Mouse (Mus musculus): ENCODE results near the gene Stk11ip.

Gene Stk11ip

DNA sequence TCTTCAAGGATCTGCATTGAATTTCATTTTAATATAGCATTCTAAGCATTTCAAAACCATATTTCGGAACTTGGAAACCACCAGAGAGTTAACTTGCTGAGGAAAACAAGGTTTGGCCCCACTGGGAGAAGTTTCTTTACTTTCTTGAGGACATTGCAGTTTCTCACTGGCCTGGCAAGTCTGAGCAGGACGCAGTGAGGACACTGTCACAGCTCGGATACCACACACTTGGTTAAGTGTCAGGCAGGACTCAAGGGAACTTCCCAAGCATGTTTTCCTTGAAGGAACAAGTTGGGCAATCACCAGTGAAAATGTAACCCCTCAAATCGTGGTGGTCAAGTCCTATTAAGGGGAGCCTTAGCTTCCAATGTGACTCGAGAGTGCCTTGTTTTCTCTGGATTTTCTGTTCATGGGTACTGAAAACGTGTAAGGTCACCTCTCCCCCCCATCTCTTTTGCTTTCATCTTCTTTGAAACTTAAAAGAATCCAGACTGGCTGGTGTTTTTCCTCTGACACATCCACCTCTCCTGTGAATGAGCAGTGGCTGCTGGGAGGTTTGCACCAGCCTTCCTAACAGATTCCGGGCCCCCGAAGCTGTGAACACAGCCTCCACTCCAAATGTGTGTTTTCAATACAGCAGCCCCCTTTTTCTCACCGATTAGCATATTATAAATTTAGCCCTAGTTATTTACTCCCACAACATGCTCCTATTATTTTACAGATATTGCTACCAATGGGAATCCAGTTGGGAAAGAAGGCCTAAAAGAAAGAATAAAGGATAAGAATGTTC is 16.9 kb upstream of the Stk11ip start:
- no peak for DNase-seq (ENCODE audit: low read depth, low spot score)

DNA sequence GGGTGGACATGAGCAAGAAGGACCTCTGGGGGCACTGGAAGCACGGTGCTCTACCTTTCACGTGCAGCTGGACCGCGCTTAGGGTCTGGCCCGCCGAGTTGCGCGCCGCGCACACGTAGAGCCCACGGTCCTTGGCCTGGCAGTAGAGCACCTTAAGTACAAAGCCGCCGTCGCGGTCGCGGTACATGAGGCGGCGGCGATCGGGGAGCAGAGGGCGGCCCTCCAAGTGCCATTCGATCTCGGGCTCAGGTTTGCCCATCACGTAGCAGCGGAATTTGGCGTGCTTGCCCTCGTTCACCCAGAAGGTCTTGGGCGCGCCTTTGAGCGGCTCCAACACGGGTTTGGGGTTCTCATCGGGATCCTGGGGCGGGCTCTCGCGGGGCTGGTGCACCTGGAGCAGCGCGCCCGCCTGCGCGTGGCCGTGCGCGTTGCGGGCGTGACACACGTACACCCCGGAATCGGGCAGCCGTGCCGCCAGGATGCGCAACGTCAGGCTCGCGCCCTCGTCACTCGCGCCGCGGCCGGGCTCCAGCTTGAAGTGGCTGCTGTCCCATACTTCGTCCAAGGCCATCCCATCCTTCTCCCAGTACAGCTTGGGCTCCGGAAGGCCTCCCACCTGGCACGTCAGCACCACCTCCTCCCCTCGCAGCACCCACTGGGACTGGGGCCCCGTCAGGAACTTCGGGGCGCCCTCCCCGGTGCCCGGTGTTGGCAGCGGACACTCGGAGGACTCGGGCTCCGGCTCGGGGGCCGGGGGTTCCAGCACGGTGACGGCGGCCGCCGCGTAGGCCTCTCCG is 16.0 kb upstream of the Stk11ip start:
- DNase-seq (ENCODE audit: low read depth, low spot score): peak; percentile 35

GRCm38 (mm10) chr1:75505956-75506831 is 15.1 kb upstream of the Stk11ip start, which contains the start of gene Obsl1:
TSS of gene Obsl1 (minus strand) at chr1:75506452.
- peak; percentile 72 for DNase-seq (ENCODE audit: low read depth, low spot score)

DNA sequence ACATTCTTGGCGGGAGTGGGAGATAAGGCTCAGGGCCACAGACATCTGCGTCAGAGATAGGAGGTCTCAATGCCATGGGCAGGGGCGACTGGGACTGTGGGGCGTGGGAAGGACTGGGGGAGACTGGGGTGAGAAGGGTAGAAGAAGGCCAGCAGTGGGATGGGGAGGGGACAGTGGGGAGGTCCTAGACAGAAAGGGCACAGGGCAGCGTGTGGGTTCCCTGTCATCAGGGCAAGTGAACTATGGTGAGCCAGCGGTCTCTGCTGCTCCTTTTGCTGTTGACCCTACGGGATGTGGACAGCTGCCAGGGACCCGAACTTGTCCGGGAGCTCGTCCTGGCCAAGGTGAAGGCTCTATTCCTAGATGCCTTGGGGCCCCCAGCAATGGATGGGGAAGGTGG is 14.3 kb upstream of the Stk11ip start, which contains the start of gene Inha:
TSS of gene Inha (plus strand) at position 72 of the 400 bp plus-strand sequence.
- no peak for DNase-seq (ENCODE audit: low read depth, low spot score)

- no peak for DNase-seq (ENCODE audit: low read depth, low spot score)
These were observed 11.7 kb upstream of the Stk11ip start for GRCm38 (mm10) chr1:75509586-75509985.

DNA sequence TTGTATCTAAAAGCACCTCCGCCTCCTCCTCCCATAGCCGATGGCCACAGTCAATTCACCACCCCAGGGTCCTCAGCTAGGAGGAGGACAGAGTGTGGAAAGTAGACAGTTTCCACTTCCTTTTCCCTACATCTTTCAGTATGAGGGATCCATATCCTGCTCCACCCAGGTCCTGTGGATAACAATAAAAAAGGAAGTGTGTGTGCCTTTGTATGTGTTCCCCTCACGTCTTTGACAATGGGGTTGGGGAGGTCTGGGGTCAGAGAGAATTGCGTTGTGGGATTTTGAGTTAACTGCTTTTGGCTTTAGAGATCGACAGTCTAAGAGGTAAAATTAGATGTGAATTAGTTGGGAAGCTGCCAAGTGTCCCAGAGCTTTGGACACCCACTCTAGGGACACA is 11.2 kb upstream of the Stk11ip start:
- DNase-seq (ENCODE audit: low read depth, low spot score): no peak

DNA sequence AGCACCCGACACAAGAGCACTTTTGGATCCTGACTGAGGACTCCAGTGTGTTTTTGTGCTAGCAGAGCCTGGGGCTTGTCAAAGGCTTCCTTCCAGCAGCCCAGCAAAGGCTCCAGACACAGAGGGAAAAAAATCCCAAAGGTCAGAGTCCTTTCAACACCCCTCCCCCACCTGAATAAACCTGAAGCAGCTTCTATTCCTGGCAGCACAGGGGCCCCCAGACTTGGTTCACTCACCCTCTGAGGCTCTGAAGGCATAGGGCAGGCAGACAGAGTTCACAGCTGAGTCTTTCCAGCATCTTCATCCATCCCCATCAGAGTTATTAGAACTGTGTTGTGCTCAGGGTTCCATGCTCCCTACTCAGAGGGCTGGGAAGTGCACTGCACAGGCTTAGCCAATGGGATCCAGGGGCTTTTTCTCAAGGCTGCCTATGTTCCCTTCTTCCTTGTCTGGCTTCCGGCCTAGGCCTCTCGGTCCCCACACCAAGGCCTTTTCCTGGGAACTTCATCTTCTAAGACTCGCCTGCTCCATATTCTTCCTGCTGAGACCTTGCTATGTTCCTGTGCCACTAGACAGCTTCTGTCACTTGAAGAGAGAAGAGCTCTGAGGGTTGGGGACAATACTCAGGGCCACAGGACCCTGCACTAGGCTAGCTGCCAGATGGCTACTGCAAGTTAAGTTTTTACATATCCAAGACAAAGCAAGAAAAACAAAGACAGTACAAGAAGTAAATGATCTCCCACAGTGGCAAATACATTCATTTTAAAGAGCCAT is 9.7 kb upstream of the Stk11ip start:
- DNase-seq (ENCODE audit: low read depth, low spot score): no peak

DNA sequence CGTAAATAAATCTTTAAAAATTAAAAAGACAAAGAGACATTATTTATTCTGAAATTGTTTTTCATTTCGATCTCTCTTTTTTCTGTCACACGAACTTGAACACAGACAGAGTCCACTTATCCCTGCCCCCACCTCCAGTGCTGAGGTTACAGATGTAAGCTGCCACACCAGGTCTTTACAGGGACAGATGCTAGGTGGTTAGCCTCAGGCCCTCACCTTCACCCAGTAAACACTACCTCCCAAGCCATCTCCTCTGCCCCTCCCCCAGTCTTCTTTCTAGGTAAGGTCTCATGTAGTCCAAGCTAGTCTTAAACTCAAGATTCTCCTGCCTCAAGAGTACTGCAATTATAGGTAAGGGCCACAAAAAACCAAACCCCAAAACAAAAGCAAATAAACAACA is 8.8 kb upstream of the Stk11ip start:
- DNase-seq (ENCODE audit: low read depth, low spot score): no peak

DNA sequence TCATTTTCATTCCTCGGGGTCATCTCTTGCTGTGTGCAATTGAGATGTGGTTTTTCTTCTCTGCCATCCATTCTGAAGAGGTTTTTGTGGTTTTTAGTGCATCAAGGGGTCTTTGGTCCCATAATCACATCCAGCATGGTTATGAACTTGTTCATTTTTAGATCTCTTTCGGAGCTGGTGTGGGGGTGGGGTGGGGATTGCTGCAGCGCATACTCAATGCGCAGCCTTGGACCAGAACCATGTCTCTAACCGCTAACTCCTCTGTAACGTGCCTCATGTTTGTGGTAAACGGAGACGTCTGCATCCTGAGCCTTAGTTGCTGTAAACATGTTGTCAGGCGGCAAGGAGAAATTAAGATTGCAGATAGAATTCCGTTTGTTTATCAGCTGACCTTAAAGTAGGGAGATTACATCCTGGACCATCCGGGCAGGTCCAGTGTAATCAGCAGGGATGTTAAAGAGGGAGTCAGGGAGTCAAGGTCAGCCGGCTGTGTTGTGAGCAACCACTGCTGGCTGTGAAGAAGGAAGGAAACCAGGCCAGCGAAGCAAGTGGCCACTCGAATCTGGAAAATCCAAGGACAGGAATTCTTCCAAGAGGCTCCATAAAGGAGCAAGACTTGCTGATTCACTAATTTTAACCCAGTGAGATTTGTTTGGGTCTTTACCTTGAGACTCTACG is 4.5 kb upstream of the Stk11ip start:
- no peak for DNase-seq (ENCODE audit: low read depth, low spot score)

DNA sequence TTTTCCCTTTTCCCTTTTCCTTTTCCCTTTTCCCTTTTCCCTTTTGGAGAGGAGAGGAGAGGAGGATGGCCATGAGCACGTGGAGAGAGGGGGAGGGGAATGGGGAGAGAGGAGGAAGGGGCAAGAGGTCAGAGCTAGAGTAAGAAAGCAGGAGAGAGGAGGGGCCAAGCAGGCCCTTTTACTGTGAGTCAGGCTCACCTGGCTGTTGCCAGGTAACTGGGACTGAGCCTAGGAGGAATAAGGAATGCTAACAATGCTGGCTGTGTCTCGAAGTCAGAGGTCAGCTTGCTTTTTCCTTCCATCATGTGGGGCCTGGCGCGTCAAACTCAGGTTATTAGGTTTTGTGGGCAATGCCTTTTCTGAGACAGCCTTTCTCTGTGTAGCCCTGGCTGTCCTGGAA is 3.3 kb upstream of the Stk11ip start:
- DNase-seq (ENCODE audit: low read depth, low spot score): no peak

- no peak for DNase-seq (ENCODE audit: low read depth, low spot score)
These were observed 2.9 kb upstream of the Stk11ip start for GRCm38 (mm10) chr1:75518427-75518826.

DNA sequence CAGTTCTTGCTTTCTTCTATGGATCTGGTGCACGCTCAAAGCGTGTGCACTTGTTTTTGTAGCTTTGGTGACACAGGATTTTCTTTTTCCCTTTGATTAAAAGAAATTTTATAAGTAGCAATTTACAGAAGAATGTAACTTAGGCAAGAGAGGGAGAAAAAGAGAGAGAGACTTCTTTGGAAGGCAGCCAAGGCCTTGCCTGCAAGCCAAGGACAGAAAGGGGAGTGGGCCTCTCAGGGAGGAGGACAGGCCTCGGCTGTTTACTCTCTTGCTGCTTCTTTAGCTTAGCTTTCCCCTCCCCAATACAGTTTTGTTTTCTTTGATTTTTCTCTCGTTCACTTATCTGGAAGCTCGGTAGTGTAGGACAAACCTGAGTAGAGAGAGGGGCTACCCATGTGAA is 1.8 kb upstream of the Stk11ip start:
- no peak for DNase-seq (ENCODE audit: low read depth, low spot score)

- DNase-seq (ENCODE audit: low read depth, low spot score): no peak
These were observed 3.4 kb downstream of the Stk11ip start for GRCm38 (mm10) chr1:75524679-75525078.

DNA sequence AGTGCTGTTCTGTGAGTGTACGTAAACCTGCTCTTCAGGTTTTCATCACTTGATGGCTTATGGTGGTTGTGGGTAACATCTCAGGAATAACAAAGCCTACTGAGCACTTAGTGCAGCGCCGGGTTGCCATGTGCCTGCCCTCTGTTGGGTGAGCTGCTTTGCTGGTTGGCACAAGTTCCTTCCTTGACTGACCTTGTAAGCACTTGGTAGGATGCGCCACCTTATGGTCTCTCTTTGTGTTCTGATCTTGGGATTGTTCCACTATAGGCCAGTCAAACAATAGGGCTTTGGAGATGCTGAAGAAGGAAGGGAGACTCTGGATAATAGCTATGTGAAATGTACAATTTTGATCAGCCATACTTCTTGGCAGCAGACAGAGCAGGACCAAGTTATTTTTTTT is 9.2 kb downstream of the Stk11ip start:
- DNase-seq (ENCODE audit: low read depth, low spot score): no peak

DNA sequence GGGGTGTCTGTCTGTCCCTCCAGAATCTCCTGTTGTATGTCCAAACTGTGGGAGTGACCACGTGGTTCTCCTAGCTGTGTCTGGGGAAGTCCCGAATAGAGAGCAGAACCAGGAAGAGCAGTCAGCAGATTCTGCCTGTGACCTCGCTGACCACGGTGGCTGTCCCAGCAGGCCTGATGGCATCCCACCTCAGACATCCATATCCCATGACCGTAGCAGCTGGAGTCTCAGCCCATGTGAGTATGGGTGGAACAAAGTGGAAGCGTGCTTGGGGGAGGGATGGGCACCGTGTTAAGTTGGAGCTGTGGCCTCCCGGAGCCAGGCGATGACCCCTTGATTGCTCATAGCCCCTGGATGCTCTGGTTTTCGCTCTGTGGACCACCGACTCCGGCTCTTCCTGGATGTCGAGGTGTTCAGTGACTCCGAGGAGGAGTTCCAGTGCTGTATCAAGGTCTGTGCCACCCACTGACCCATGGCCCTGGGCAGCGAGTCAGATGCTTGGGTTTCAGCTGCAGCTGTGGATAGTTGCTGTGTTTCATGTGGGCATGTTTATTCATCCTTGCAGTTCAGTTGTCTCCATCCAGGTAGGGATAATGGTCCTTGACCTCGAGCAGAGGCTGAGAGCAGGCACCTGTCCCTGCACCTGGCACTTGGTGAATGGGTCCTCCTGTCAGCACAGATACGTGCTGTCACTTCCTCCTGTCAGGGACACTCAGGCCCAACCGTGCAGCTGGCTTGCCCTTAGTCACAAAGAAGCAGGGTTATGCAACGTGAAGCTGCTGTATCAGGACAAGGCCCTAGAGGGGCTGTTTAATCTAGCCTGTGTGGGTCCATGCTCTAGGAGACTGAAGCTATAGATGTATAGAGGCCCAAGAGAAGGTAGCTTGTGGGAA is 11.2 kb downstream of the Stk11ip start:
- DNase-seq (ENCODE audit: low read depth, low spot score): no peak

DNA sequence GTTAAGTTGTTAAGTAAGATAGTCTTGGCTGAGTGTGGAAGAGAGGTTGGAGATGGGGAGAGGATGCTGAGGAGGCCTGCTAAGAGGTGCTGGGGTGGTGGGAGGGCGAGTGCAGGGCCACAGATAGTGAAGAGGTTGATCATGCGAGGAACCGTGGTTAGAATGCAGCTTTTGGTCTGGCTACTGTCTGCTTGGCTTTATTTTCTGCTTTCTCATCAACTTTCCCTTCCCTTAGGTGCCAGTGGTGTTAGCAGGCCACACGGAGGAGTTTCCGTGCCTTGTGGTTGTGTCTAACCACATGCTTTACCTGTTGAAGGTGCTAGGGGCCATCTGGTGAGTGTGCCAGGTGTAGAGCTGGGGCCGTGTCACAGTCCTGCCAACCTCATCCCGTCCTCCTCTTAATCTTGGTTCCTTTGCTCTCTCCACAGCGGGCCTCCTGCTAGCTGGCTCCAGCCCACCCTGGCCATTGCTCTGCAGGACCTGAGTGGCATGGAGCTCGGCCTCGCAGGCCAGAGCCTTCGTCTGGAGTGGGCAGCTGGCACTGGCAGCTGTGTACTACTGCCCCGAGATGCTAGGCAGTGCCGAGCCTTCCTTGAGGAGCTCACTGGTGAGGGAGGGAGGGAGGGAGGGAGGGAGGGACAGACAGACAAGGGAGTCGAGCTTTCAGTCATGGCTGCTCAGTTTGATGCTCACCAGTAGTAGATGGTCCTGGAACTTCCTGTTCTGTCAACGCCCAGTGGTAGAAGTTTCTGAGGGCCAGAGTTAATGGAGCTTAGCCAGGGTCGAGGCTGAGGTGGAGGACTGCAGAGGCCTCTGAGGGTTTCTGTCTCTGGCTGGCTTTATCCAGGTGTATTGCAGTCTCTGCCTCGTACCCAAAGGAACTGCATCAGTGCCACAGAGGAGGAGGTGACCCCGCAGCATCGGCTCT is 12.3 kb downstream of the Stk11ip start:
- no peak for DNase-seq (ENCODE audit: low read depth, low spot score)

- DNase-seq (ENCODE audit: low read depth, low spot score): no peak
These were observed 16.3 kb downstream of the Stk11ip start for GRCm38 (mm10) chr1:75537587-75537986.

DNA sequence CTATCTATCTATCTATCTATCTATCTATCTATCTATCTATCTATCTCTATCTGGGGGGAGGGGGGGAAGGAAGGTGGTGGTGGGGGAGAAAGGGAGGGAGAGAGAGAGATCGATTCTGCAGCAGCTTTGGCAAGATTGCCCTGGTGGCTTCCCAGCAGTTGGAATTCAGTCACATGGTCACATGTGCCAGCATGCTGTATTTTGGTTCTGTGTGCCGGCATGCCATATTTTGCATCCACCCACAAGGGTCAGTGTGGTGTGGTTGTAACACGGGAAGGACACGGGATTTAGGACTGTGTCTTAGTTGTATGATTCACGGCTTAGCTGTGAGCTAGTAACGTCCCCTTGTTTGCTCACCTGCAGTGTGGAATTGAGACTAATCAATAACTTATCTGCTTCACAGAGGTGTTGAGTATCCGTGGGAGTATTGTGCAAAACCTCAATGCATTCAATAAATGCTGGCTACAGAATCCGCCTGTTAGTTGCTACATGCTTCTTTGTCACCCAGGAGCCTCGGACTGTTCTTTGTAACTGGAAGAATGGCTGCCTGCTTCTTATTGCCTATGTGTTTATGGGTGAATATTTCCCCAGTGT is 17.4 kb downstream of the Stk11ip start:
- DNase-seq (ENCODE audit: low read depth, low spot score): no peak

Measured in embryo, embryonic 11.5 days (tissue).